In genomic region chr2:18316909-18317308, GRCm38 (mm10) we compare ENCODE assay signal across 22 mouse cellular contexts.
A peak's percentile ranks its signal among the peaks of the same experiment; 100 is the strongest.
DNase-seq lines count a peak whose midpoint lies in the region; ATAC-seq and TF ChIP-seq lines count a peak whose summit lies in the region.
"Had no signal": no experiment of that assay in that cellular context is flagged by ENCODE, and none has a peak within 500 bp of the region (broad histone marks: within the 10 kb centered on the region; RNA-seq: fewer than 3 reads in every experiment).

No protein-coding gene starts in this region.

- TF ChIP-seq CTCF in lung, postnatal 0 days (IDR thresholded peaks at IDR 0.05): no peak

- intact Hi-C loops in left cerebral cortex, postnatal 10 days (cut with DNase I): no loop called here

- no peak for TF ChIP-seq EP300 in lung, postnatal 0 days (IDR thresholded peaks at IDR 0.05)

- no peak overlapping the region for H3K27ac ChIP-seq in embryonic facial prominence, embryonic 12.5 days
- no peak overlapping the region for H3K27ac ChIP-seq in forebrain, embryonic 15.5 days (replicated peaks)
- H3K27ac ChIP-seq in lung, postnatal 0 days (ENCODE audit: low read length): no peak overlapping the region
- H3K27ac ChIP-seq: hindbrain, embryonic 12.5 days; left cerebral cortex, adult 2 months; limb, embryonic 13.5 days; liver, embryonic 14.5 days; lung, embryonic 15.5 days had no signal

- H3K36me3 ChIP-seq in embryonic facial prominence, embryonic 12.5 days: no peaks in the 10 kb centered on the region
- H3K36me3 ChIP-seq in forebrain, embryonic 15.5 days: no peaks in the 10 kb centered on the region
- H3K36me3 ChIP-seq in lung, postnatal 0 days (ENCODE audit: insufficient read depth, low read length): no peaks in the 10 kb centered on the region
- H3K36me3 ChIP-seq: hindbrain, embryonic 12.5 days; lung, embryonic 15.5 days had no signal

- peak; percentile 71 for DNase-seq in Muller cell, postnatal 12 days (ENCODE audit: inconsistent ontology term)
- peak; percentile 59 for DNase-seq in embryo, embryonic 10 days (ENCODE audit: low spot score)
- DNase-seq in left cerebral cortex, postnatal 10 days (ENCODE audit: extremely low spot score in 1 of 2, low spot score in 2 of 2): no peak
- DNase-seq in lung, postnatal 0 days (ENCODE audit: low spot score): no peak
- no peak for DNase-seq in spleen, adult 12 weeks (ENCODE audit: low spot score)
- DNase-seq in spleen, postnatal 4 days (ENCODE audit: low spot score in 2 of 2): no peak
- DNase-seq: cerebellum, adult 8-10 months; gastrocnemius, postnatal 36 days; kidney, adult 9 months; kidney, postnatal 36 days; layer of hippocampus, adult 9-11 months; right cerebral cortex, adult 18-20 months; spleen, adult 18-20 months had no signal

- H3K4me1 ChIP-seq in embryonic facial prominence, embryonic 12.5 days: no peaks in the 10 kb centered on the region; the same call in 1 of the 2 replicates
- H3K4me1 ChIP-seq in forebrain, embryonic 15.5 days: peaks cover 15% of the 10 kb centered on the region; the same call in 1 of the 2 replicates
- H3K4me1 ChIP-seq in lung, postnatal 0 days (ENCODE audit: insufficient read depth, low read depth, low read length): no peaks in the 10 kb centered on the region
- H3K4me1 ChIP-seq: hindbrain, embryonic 12.5 days; lung, embryonic 15.5 days had no signal

- H3K4me3 ChIP-seq in embryonic facial prominence, embryonic 12.5 days: no peak overlapping the region
- no peak overlapping the region for H3K4me3 ChIP-seq in forebrain, embryonic 15.5 days
- H3K4me3 ChIP-seq in lung, postnatal 0 days (ENCODE audit: low read depth, low read length): no peak overlapping the region
- H3K4me3 ChIP-seq: hindbrain, embryonic 12.5 days; left cerebral cortex, adult 2 months; limb, embryonic 13.5 days; lung, embryonic 15.5 days had no signal

- H3K9ac ChIP-seq in embryonic facial prominence, embryonic 12.5 days: no peak overlapping the region
- H3K9ac ChIP-seq in forebrain, embryonic 15.5 days (replicated peaks): no peak overlapping the region
- H3K9ac ChIP-seq in lung, postnatal 0 days (replicated peaks; ENCODE audit: low read depth): no peak overlapping the region
- H3K9ac ChIP-seq: hindbrain, embryonic 12.5 days; limb, embryonic 13.5 days; liver, embryonic 14.5 days; lung, embryonic 15.5 days had no signal

- peak; percentile 79; the same call in 1 of the 2 replicates for ATAC-seq in embryonic facial prominence, embryonic 12.5 days (ENCODE audit: insufficient number of reproducible peaks, insufficient read depth, low FRiP score, low TSS enrichment)
- peak; percentile 79 for ATAC-seq in forebrain, embryonic 15.5 days (replicated peaks)
- ATAC-seq in lung, postnatal 0 days: no peak
- ATAC-seq: inflammation-experienced regulatory T-cells, adult 6 months; midbrain, embryonic 16.5 days had no signal

- WGBS in embryonic facial prominence, embryonic 12.5 days: 7% methylated on average over 2 of the region's 2 CpGs
- 6% methylated on average over 2 of the region's 2 CpGs for WGBS in forebrain, embryonic 15.5 days
- 76% methylated on average over 2 of the region's 2 CpGs for WGBS in lung, postnatal 0 days

- no peaks in the 10 kb centered on the region for H3K27me3 ChIP-seq in embryonic facial prominence, embryonic 12.5 days
- no peaks in the 10 kb centered on the region for H3K27me3 ChIP-seq in forebrain, embryonic 15.5 days
- no peaks in the 10 kb centered on the region for H3K27me3 ChIP-seq in lung, postnatal 0 days (replicated peaks; ENCODE audit: insufficient read depth, low read length)
- H3K27me3 ChIP-seq: hindbrain, embryonic 12.5 days; limb, embryonic 13.5 days; lung, embryonic 15.5 days had no signal

- no peaks in the 10 kb centered on the region; the same call in 1 of the 2 replicates for H3K9me3 ChIP-seq in embryonic facial prominence, embryonic 12.5 days
- H3K9me3 ChIP-seq in forebrain, embryonic 15.5 days: no peaks in the 10 kb centered on the region
- H3K9me3 ChIP-seq in lung, postnatal 0 days (ENCODE audit: low read length): no peaks in the 10 kb centered on the region
- H3K9me3 ChIP-seq: lung, embryonic 15.5 days had no signal

- no peak overlapping the region for H3K4me2 ChIP-seq in embryonic facial prominence, embryonic 12.5 days (replicated peaks)
- H3K4me2 ChIP-seq in forebrain, embryonic 15.5 days (replicated peaks): no peak overlapping the region
- no peak overlapping the region for H3K4me2 ChIP-seq in lung, postnatal 0 days (replicated peaks; ENCODE audit: low read depth, low read length)
- H3K4me2 ChIP-seq: hindbrain, embryonic 12.5 days; limb, embryonic 13.5 days; lung, embryonic 15.5 days had no signal

Comparison
In these comparisons a context has a peak if more than half of its experiments do, and no peak if none do; other contexts are left out.
1. DNase-seq: peak in Muller cell, postnatal 12 days (single experiment) and embryo, embryonic 10 days (single experiment); none in left cerebral cortex, postnatal 10 days (0 of 2), lung, postnatal 0 days (single experiment), spleen, adult 12 weeks (single experiment) and spleen, postnatal 4 days (0 of 2).